Mouse (Mus musculus) heart, postnatal 0 days (tissue): ENCODE measurements around the gene Tfeb. TPM values are rescaled to one million over a fixed set of nuclear protein-coding genes. Genes with fewer than 3 reads are reported as not detected.

Experiments used
- ATAC-seq: fragments of 200-750 bp; cut with Nextera tagmentation; 2 replicates; pipeline ENCODE4 v1.8.0; 2017; ENCODE audit warnings: low read depth, moderate number of reproducible peaks, moderate library complexity; ENCODE audit not compliant: insufficient read depth
- DNase-seq: peaks from one replicate; pipeline ENCODE4 v3.0.0-alpha.2; 2016; ENCODE audit warnings: low spot score
- H3K27ac ChIP-seq: fragments of 300-500 bp; sonication (generic); 2 replicates; pipeline ENCODE4 v1.5.1; 2014; ENCODE audit warnings: low read depth, mild to moderate bottlenecking
- H3K27me3 ChIP-seq: fragments of 300-500 bp; sonication (generic); 2 replicates; pipeline ENCODE4 v1.6.1; 2014; ENCODE audit warnings: low read length, mixed read lengths; ENCODE audit not compliant: control insufficient read depth, insufficient read depth
- H3K36me3 ChIP-seq: fragments of 300-500 bp; sonication (generic); replicated peaks from 2 replicates; pipeline ENCODE4 v1.6.1; 2014; ENCODE audit warnings: low read length, mixed read lengths; ENCODE audit not compliant: control insufficient read depth, insufficient read depth
- H3K4me1 ChIP-seq: fragments of 300-500 bp; sonication (generic); 2 replicates; pipeline ENCODE4 v1.6.1; 2014; ENCODE audit warnings: antibody characterized with exemption; ENCODE audit not compliant: control insufficient read depth, insufficient read depth
- H3K4me2 ChIP-seq: fragments of 300-500 bp; sonication (generic); 2 replicates; pipeline ENCODE4 v1.6.1; 2014; ENCODE audit warnings: low read depth, mild to moderate bottlenecking, low read length, moderate library complexity
- H3K4me3 ChIP-seq: fragments of 300-500 bp; sonication (generic); 2 replicates; pipeline ENCODE4 v1.5.1; 2014; ENCODE audit warnings: low read depth, low read length
- H3K9ac ChIP-seq: fragments of 300-500 bp; sonication (generic); replicated peaks from 2 replicates; pipeline ENCODE4 v1.6.1; 2014; ENCODE audit warnings: low read depth, low read length, mixed read lengths
- H3K9me3 ChIP-seq: fragments of 300-500 bp; sonication (generic); replicated peaks from 2 replicates; pipeline ENCODE4 v1.6.1; 2016; ENCODE audit warnings: low read length; ENCODE audit not compliant: control insufficient read depth
- CTCF ChIP-seq: IDR thresholded peaks from 2 replicates; pipeline ENCODE4 v1.5.1; 2016; ENCODE audit warnings: antibody characterized with exemption, control low read depth, low read depth
- EP300 ChIP-seq: IDR thresholded peaks from 2 replicates; pipeline ENCODE4 v1.6.1; 2016; ENCODE audit warnings: antibody characterized with exemption, low read depth
- WGBS: fragments of 180-500 bp; shearing (Covaris S2); extraction: QIAGEN DNeasy Blood & Tissue Kit; methylation state at CpG from one replicate; pipeline ENCODE4 v1.1.7; 2014; 5-methylcytosine and 5-hydroxymethylcytosine counted together
- polyA plus RNA-seq: library from polyadenylated mRNA; unstranded; fragments of >200 nt; fragmentation: Nextera tagmentation; extraction: Ambion mirVana; gene quantifications from 2 replicates; pipeline ENCODE4 v1.2.1, GENCODE M21; 2015
- total RNA-seq: library from RNA; depleted of rRNA; stranded (reverse); fragments of >200 nt; gene quantifications from 2 replicates; pipeline ENCODE4 v1.2.3, GENCODE M21; 2014; ENCODE audit warnings: low replicate concordance

Gene Tfeb
- total and polyA plus RNA-seq, 2 experiments from 2014 or later: 27.9 to 42.4 TPM

- WGBS: 47% methylated on average over 5 of the region's 5 CpGs
- H3K27ac ChIP-seq: peak overlapping the region; percentile 39; the same call in 1 of the 2 replicates
- H3K9me3 ChIP-seq: no peaks in the 10 kb centered on the region
- no peak overlapping the region for H3K9ac ChIP-seq
- H3K4me2 ChIP-seq: no peak overlapping the region
- H3K4me3 ChIP-seq: no peak overlapping the region
- peaks cover 22% of the 10 kb centered on the region for H3K36me3 ChIP-seq
- no peaks in the 10 kb centered on the region for H3K27me3 ChIP-seq
- H3K4me1 ChIP-seq: peaks cover 5% of the 10 kb centered on the region; the same call in 1 of the 2 replicates
- TF ChIP-seq CTCF (no peak), EP300 (peak; percentile 67; the same call in 1 of the 2 replicates)
- peak; percentile 82 for ATAC-seq
- peak; percentile 53 for DNase-seq
Observed at GRCm38 (mm10) chr17:47813616-47814015, 76.8 kb downstream of the Tfeb start.

GRCm38 (mm10) chr17:47814496-47814895 lies 77.7 kb downstream of the Tfeb start:
- no peak for TF ChIP-seq EP300
- no peak for TF ChIP-seq CTCF
- ATAC-seq (no peak), DNase-seq (no peak)
- Histone ChIP-seq H3K36me3 (peaks cover 22% of the 10 kb centered on the region), H3K9ac (no peak overlapping the region), H3K4me3 (no peak overlapping the region), H3K9me3 (no peaks in the 10 kb centered on the region), H3K4me2 (no peak overlapping the region), H3K27me3 (no peaks in the 10 kb centered on the region), H3K27ac (0 out of 2 replicates have a peak overlapping the region, but pooled peaks have one; percentile 39), H3K4me1 (peaks cover 5% of the 10 kb centered on the region; the same call in 1 of the 2 replicates)
- WGBS: 44% methylated on average over 6 of the region's 6 CpGs

- Histone ChIP-seq H3K9ac (no peak overlapping the region), H3K27ac (no peak overlapping the region), H3K9me3 (no peaks in the 10 kb centered on the region), H3K4me2 (no peak overlapping the region), H3K4me1 (peaks cover 5% of the 10 kb centered on the region; the same call in 1 of the 2 replicates), H3K4me3 (no peak overlapping the region), H3K27me3 (no peaks in the 10 kb centered on the region), H3K36me3 (peaks cover 29% of the 10 kb centered on the region)
- DNase-seq (no peak), ATAC-seq (no peak)
- WGBS: 63% methylated on average over 10 of the region's 10 CpGs
- TF ChIP-seq CTCF (no peak), EP300 (no peak)
Observed at GRCm38 (mm10) chr17:47815446-47815845, 78.6 kb downstream of the Tfeb start.

DNA sequence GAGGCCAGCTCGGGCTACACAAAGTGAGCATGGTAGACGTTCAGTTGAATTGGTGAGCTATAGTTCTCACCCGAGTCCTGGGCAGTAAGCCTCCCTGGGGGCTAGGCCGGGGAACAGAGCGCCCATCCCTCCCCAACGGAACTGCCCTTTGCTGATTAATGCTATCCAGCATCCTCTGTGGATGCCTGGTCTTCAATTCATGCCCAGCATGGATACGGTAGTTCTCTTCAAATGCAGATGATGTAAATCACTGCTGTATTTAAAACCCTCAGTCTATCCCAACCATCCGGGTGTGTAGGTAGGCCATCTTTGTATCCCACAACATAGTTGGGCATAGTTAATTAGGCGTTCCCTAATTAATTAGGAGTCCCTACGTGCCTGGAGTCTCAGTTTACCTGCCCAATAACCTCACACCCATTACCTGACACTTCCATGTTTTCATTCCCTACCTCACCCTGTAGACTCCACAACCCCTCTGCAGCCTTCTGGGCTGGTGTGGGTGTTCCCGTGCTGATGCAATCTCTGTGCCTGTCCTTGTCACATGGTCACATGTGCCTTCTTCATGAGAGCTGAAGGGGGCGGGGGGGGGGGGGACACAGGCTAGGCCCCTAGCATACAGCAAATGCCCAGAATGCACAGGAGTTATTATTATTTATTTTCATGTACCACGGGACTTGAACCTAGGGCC lies 81.4 kb downstream of the Tfeb start:
- Histone ChIP-seq H3K9ac (no peak overlapping the region), H3K36me3 (peaks cover 46% of the 10 kb centered on the region), H3K27me3 (no peaks in the 10 kb centered on the region), H3K9me3 (no peaks in the 10 kb centered on the region), H3K4me1 (peaks cover 5% of the 10 kb centered on the region; the same call in 1 of the 2 replicates), H3K4me3 (no peak overlapping the region), H3K4me2 (no peak overlapping the region), H3K27ac (no peak overlapping the region)
- WGBS: 89% methylated on average over 13 of the region's 13 CpGs
- DNase-seq: no peak
- no peak for ATAC-seq
- no peak for TF ChIP-seq EP300
- no peak for TF ChIP-seq CTCF

DNA sequence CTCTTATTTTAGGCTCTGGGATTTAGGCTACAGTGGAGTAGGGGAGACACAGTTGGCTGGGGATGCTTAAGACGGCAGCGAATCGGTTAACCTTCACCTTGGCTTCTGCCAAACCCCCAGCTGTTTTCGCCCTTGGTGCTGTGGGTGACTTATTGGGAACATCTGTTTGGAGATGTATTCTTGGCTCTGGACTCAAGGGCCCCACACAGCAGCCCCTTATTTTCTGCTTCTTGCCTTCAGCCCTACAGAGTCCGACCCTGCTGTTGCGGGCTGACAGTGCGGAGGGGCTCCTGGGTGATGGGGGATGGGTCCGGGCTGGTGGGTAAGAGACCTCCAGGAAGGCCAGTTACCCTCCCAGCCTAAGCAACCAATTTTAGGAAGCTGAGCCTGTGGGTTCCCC lies 84.5 kb downstream of the Tfeb start:
- Histone ChIP-seq H3K9ac (no peak overlapping the region), H3K4me2 (no peak overlapping the region), H3K27ac (no peak overlapping the region), H3K9me3 (no peaks in the 10 kb centered on the region), H3K27me3 (no peaks in the 10 kb centered on the region), H3K4me1 (no peaks in the 10 kb centered on the region), H3K36me3 (peaks cover 30% of the 10 kb centered on the region), H3K4me3 (no peak overlapping the region)
- ATAC-seq (no peak), DNase-seq (no peak)
- TF ChIP-seq CTCF (no peak), EP300 (no peak)
- 84% methylated on average over 8 of the region's 8 CpGs for WGBS

DNA sequence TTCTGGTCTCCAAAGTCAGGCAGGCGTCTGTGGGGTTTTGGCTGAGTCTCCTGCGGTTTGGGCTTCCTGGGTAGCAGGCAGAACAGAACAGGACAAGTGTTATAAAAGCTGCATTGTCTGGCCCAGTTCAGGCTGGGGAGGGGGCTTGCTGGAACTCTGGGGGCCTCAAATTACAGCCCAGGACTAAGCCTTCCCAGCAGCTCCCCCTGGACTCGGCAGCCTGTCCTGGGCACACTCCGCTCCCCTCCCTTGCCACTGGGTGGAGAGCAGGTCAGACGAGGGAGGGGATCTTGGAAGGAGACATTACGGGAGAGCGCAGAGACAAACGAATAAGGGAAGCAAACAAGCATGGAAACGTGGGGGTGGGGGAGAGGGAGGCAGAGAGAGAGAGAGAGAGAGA lies 94.3 kb downstream of the Tfeb start:
- TF ChIP-seq EP300: no peak
- no peak for TF ChIP-seq CTCF
- peaks cover 32% of the 10 kb centered on the region for H3K4me1 ChIP-seq

More for the DNA sequence above, 94.3 kb downstream of the Tfeb start:
- 0 out of 2 replicates have a peak overlapping the region, but pooled peaks have one; percentile 19 for H3K9ac ChIP-seq
- H3K27me3 ChIP-seq: peaks cover 11% of the 10 kb centered on the region; the same call in 1 of the 2 replicates
- H3K27ac ChIP-seq: no peak overlapping the region
- H3K4me3 ChIP-seq: no peak overlapping the region; the same call in 1 of the 2 replicates
- peaks cover 8% of the 10 kb centered on the region for H3K36me3 ChIP-seq
- no peaks in the 10 kb centered on the region for H3K9me3 ChIP-seq
- no peak for DNase-seq
- no peak for ATAC-seq
- WGBS: 50% methylated on average over 9 of the region's 9 CpGs
- H3K4me2 ChIP-seq: peak overlapping the region; percentile 90
